Mouse (Mus musculus): ENCODE measurements around the gene Ccl22. TPM values are rescaled to one million over a fixed set of nuclear protein-coding genes. Genes with fewer than 3 reads are reported as not detected.

Gene Ccl22
- polyA plus RNA-seq, 1 experiment from 2014 or later: not detected

DNA sequence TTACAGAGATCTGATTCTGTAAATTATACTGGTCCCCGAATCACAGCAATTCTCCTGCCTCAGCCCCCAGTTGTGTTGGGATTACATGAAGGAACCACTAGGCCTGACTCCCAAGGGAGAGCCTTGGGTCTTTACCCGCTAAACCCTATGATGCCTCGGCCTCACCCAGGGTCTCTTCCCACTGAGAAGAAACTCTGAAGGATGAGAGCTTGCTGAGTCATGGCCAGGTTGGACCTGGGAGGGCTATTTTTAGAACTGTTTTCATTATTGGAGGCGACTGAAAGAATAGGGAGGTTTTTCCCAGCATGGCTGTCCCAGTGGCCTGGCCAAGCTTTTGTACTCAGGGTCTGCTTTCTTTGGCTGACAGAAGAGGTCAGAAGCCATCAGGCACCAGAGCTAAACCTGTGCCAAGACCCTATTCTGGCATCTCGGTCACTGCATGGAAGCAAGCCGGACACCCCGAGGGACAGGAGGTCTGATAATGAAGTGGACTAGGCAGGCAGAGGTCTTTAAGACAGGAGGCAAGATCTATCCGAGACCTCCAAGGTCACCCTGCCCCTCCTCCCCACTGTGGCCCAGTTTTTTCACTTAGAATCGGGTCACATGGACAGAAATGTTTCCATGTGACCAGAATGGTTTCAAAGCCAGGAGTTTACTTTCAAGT lies 38.5 kb upstream of the Ccl22 start:
- Histone ChIP-seq H3K4me2 (ENCODE audit: low read length) (no peak overlapping the region), H3K27ac (no peak overlapping the region), H3K9ac (ENCODE audit: low read depth, low read length) (no peak overlapping the region), H3K4me3 (replicated peaks; ENCODE audit: low read depth, low read length) (no peak overlapping the region), H3K27me3 (ENCODE audit: insufficient read depth, low read length) (no peaks in the 10 kb centered on the region), H3K4me1 (replicated peaks; ENCODE audit: insufficient read depth, low read length) (0 out of 2 replicates have a peak, but pooled peaks cover 5% of the 10 kb centered on the region), H3K9me3 (replicated peaks; ENCODE audit: low read length) (no peaks in the 10 kb centered on the region), H3K36me3 (ENCODE audit: insufficient read depth, low read length) (no peaks in the 10 kb centered on the region)
- ATAC-seq (replicated peaks; ENCODE audit: low FRiP score, low read depth) (no peak), DNase-seq (ENCODE audit: low spot score) (no peak)
- TF ChIP-seq CTCF (IDR thresholded peaks at IDR 0.05; ENCODE audit: low read depth): no peak
- 70% methylated on average over 9 of the region's 9 CpGs for WGBS

DNA sequence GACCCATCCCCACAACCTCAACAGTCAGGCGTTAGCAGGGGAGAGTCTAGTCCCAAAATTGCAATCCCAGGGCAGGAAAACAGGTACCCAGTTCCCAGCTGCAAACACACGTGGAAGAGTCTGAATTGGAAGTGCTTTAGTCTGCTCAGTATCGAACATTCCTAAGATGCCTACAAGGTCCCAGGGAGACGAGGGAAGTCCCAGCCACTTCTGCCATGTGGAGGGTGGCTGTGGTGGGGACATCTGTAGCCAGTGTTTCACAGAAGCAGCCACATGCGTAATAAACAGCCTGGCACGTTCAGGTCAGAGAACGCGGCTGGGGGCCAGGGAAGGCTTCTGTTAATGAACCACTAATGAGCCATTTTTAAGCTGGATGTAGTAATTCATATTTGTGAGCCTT lies 35.1 kb upstream of the Ccl22 start:
- no peak overlapping the region for H3K27ac ChIP-seq
- no peak overlapping the region for H3K9ac ChIP-seq (ENCODE audit: low read depth, low read length)
- no peak overlapping the region for H3K4me2 ChIP-seq (ENCODE audit: low read length)
- H3K4me3 ChIP-seq (replicated peaks; ENCODE audit: low read depth, low read length): no peak overlapping the region
- 65% methylated on average over 8 of the region's 8 CpGs for WGBS
- 0 out of 2 replicates have a peak, but pooled peaks cover 5% of the 10 kb centered on the region for H3K4me1 ChIP-seq (replicated peaks; ENCODE audit: insufficient read depth, low read length)
- H3K36me3 ChIP-seq (ENCODE audit: insufficient read depth, low read length): no peaks in the 10 kb centered on the region
- DNase-seq (ENCODE audit: low spot score) (no peak), ATAC-seq (replicated peaks; ENCODE audit: low FRiP score, low read depth) (no peak)
- H3K9me3 ChIP-seq (replicated peaks; ENCODE audit: low read length): no peaks in the 10 kb centered on the region
- H3K27me3 ChIP-seq (ENCODE audit: insufficient read depth, low read length): no peaks in the 10 kb centered on the region
- TF ChIP-seq CTCF (IDR thresholded peaks at IDR 0.05; ENCODE audit: low read depth): no peak

DNA sequence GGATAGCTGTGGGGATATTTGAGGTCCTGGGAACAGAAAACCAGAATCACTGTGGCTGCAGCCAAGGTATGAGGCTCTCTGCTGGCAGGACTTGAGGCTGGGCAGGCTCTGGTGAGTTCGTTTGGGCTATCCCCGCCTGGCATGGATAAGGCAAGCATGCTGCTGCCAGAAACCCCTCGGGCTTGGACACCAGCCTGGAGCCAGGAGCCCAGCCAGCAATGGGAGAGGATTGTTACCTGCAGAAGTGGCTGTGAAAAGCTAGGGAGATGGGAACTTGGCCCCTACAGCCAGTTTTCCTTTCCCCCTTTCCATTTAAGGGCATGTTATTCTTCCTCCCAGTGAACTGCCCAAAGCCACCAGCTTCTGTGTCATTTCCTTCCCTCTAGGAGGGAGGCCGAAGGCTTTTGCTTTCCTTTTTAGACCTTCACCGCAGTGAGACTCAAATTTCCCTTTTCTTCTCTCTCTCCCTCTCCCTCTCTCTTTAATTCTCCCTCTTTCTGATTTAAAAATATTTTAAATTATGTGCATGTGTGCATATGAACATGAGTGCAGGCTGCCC lies 34.2 kb upstream of the Ccl22 start:
- ATAC-seq (replicated peaks; ENCODE audit: low FRiP score, low read depth) (no peak), DNase-seq (ENCODE audit: low spot score) (peak; percentile 52)
- H3K27ac ChIP-seq: 0 out of 2 replicates have a peak overlapping the region, but pooled peaks have one; percentile 13
- H3K9ac ChIP-seq (ENCODE audit: low read depth, low read length): no peak overlapping the region
- H3K4me3 ChIP-seq (replicated peaks; ENCODE audit: low read depth, low read length): no peak overlapping the region
- H3K9me3 ChIP-seq (replicated peaks; ENCODE audit: low read length): no peaks in the 10 kb centered on the region
- H3K27me3 ChIP-seq (ENCODE audit: insufficient read depth, low read length): no peaks in the 10 kb centered on the region
- no peak for TF ChIP-seq CTCF (IDR thresholded peaks at IDR 0.05; ENCODE audit: low read depth)
- no peaks in the 10 kb centered on the region for H3K36me3 ChIP-seq (ENCODE audit: insufficient read depth, low read length)
- 50% methylated on average over 5 of the region's 5 CpGs for WGBS
- no peak overlapping the region for H3K4me2 ChIP-seq (ENCODE audit: low read length)
- H3K4me1 ChIP-seq (replicated peaks; ENCODE audit: insufficient read depth, low read length): 0 out of 2 replicates have a peak, but pooled peaks cover 5% of the 10 kb centered on the region

DNA sequence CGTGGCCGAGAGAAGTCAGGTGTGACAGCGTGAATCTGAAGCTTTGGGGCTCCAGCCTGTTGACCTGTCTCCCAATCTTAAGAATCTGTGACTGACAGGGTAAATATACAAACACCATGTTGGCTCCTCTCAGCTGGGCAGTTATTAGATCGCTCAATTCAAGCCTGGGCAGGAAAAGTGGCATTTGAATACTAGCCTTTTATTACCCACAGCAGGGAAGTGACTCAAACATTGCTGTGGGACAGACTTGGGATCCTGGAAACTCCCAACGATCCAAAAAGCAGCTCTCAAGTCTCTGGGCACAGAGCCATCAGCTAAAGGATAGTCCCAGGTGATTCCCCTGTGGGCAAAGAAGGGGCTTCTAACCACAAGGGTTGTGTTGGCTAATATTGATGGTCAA lies 30.8 kb upstream of the Ccl22 start:
- Histone ChIP-seq H3K4me3 (replicated peaks; ENCODE audit: low read depth, low read length) (no peak overlapping the region), H3K27me3 (ENCODE audit: insufficient read depth, low read length) (no peaks in the 10 kb centered on the region), H3K4me2 (ENCODE audit: low read length) (no peak overlapping the region), H3K27ac (no peak overlapping the region), H3K4me1 (replicated peaks; ENCODE audit: insufficient read depth, low read length) (0 out of 2 replicates have a peak, but pooled peaks cover 5% of the 10 kb centered on the region), H3K36me3 (ENCODE audit: insufficient read depth, low read length) (no peaks in the 10 kb centered on the region), H3K9me3 (replicated peaks; ENCODE audit: low read length) (no peaks in the 10 kb centered on the region), H3K9ac (ENCODE audit: low read depth, low read length) (no peak overlapping the region)
- DNase-seq (ENCODE audit: low spot score) (no peak), ATAC-seq (replicated peaks; ENCODE audit: low FRiP score, low read depth) (no peak)
- 49% methylated on average over 5 of the region's 5 CpGs for WGBS
- TF ChIP-seq CTCF (IDR thresholded peaks at IDR 0.05; ENCODE audit: low read depth): no peak

DNA sequence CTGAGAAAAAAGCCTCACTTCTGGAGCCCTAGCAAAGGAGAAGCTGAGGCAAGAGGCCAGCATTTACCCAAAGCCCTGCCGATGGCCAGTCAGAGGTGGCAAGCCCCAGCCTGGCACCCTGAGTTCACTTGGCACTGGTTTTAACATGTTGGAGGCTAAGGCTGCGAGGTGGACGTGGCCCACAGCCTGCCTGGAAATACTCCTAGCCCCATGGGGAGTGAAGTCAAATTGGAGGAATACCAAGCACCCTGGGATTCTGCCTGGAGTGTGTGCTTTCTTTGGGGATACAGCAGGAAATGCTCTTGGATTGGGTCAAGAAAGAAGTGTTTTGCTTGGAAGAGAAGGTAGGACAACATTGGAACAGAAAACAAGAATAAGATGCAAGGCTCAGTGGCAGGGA lies 29.5 kb upstream of the Ccl22 start:
- Histone ChIP-seq H3K36me3 (ENCODE audit: insufficient read depth, low read length) (no peaks in the 10 kb centered on the region), H3K27ac (no peak overlapping the region), H3K4me3 (replicated peaks; ENCODE audit: low read depth, low read length) (no peak overlapping the region), H3K9ac (ENCODE audit: low read depth, low read length) (no peak overlapping the region), H3K4me2 (ENCODE audit: low read length) (no peak overlapping the region), H3K9me3 (replicated peaks; ENCODE audit: low read length) (no peaks in the 10 kb centered on the region), H3K4me1 (replicated peaks; ENCODE audit: insufficient read depth, low read length) (0 out of 2 replicates have a peak, but pooled peaks cover 5% of the 10 kb centered on the region), H3K27me3 (ENCODE audit: insufficient read depth, low read length) (no peaks in the 10 kb centered on the region)
- no peak for TF ChIP-seq CTCF (IDR thresholded peaks at IDR 0.05; ENCODE audit: low read depth)
- ATAC-seq (replicated peaks; ENCODE audit: low FRiP score, low read depth) (no peak), DNase-seq (ENCODE audit: low spot score) (no peak)
- WGBS: 64% methylated on average over 3 of the region's 3 CpGs

DNA sequence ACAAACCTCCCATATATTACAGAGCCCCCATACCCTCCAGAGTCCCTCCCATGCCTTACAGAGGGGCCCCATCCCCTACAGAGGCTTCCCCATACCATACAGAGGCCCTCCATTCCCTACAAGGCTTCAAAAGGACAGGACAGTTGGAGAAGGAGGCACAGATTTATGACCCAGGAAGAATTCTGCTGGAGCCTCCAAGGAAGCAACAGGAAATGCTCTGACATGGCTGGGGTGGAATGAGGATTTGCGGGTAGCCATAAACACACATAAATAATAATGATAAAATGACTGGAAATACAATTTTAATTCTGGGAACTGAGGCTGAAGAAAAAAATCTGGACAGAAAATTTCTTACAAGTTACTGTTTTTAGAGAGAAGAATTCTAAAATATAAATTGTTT lies 28.5 kb upstream of the Ccl22 start:
- H3K36me3 ChIP-seq (ENCODE audit: insufficient read depth, low read length): no peaks in the 10 kb centered on the region
- no peak overlapping the region for H3K4me2 ChIP-seq (ENCODE audit: low read length)
- H3K4me3 ChIP-seq (replicated peaks; ENCODE audit: low read depth, low read length): no peak overlapping the region
- no peaks in the 10 kb centered on the region for H3K9me3 ChIP-seq (replicated peaks; ENCODE audit: low read length)
- DNase-seq (ENCODE audit: low spot score) (peak; percentile 84), ATAC-seq (replicated peaks; ENCODE audit: low FRiP score, low read depth) (no peak)
- TF ChIP-seq CTCF (IDR thresholded peaks at IDR 0.05; ENCODE audit: low read depth): no peak
- no peaks in the 10 kb centered on the region for H3K4me1 ChIP-seq (replicated peaks; ENCODE audit: insufficient read depth, low read length)
- 0 out of 2 replicates have a peak overlapping the region, but pooled peaks have one; percentile 50 for H3K27ac ChIP-seq
- no peaks in the 10 kb centered on the region for H3K27me3 ChIP-seq (ENCODE audit: insufficient read depth, low read length)
- no peak overlapping the region for H3K9ac ChIP-seq (ENCODE audit: low read depth, low read length)
- 56% methylated on average over 1 of the region's 1 CpGs for WGBS
